Mouse (Mus musculus): ENCODE data around the gene Slc25a47. TPM values are rescaled to one million over a fixed set of nuclear protein-coding genes. Genes with fewer than 3 reads are reported as not detected.

The Slc25a47 gene
- polyA plus RNA-seq, 1 experiment, result 26.1 TPM

DNA sequence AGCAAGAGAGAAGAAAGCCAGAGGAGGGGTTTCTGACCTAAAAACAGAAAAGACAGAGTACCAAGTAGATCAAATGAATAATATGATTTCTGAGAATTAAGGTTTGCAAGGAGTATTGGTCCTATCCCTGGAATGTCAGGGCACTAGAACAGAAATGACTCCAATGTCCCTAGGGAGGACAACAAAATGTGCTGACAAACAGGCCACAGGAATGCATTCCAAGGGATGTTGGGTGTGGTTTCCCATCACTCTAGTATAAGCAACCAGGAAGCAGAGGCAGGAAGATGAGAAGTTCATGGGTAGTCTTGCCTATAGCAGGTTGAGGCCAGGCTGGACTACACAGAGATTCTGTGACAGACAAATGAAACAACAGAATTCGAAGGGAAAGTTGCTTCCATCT is 50.1 kb downstream of the Slc25a47 start:
- Histone ChIP-seq H3K4me3 (ENCODE audit: control insufficient read depth, insufficient read depth, low read length) (no peak overlapping the region), H3K4me1 (replicated peaks; ENCODE audit: control insufficient read depth, insufficient read depth, low read length) (no peaks in the 10 kb centered on the region), H3K36me3 (ENCODE audit: control insufficient read depth, insufficient read depth, low read length) (peaks cover 16% of the 10 kb centered on the region), H3K27ac (ENCODE audit: control insufficient read depth, insufficient read depth, low read length) (no peak overlapping the region), H3K27me3 (ENCODE audit: control insufficient read depth, insufficient read depth, low read length) (no peaks in the 10 kb centered on the region)
- DNase-seq, result no peak
- 97% methylated on average over 1 of the region's 1 CpGs for WGBS
- TF ChIP-seq CTCF (IDR thresholded peaks at IDR 0.05; ENCODE audit: borderline replicate concordance, control insufficient read depth, extremely low read depth, insufficient read depth, low read length, poor library complexity), result no peak
- TF ChIP-seq POLR2A (IDR thresholded peaks at IDR 0.05; ENCODE audit: control insufficient read depth, extremely low read depth, insufficient read depth, low read length, poor library complexity), result no peak

DNA sequence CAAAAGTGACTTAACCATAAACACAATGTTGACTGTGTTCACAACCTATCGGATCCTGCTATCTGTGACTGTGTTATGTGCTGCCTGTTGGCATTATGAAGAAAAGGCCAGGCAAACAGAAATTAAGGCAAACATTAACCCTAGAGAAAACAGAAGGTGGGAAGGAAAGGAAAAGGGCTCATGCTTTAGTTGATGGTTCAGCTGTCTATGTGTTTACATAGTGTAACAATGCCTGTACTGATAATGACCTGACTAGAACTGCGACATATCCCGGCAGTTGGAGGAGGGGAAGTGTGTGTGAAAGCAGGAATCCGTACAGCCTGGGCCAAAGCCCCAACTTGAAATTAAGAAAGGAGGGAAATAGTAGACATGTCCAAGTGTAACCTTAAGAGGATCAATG is 51.2 kb downstream of the Slc25a47 start:
- no peak overlapping the region for H3K4me3 ChIP-seq (ENCODE audit: control insufficient read depth, insufficient read depth, low read length)
- peaks cover 16% of the 10 kb centered on the region for H3K36me3 ChIP-seq (ENCODE audit: control insufficient read depth, insufficient read depth, low read length)
- 94% methylated on average over 4 of the region's 4 CpGs for WGBS
- H3K27me3 ChIP-seq (ENCODE audit: control insufficient read depth, insufficient read depth, low read length), result no peaks in the 10 kb centered on the region
- TF ChIP-seq POLR2A (IDR thresholded peaks at IDR 0.05; ENCODE audit: control insufficient read depth, extremely low read depth, insufficient read depth, low read length, poor library complexity), result no peak
- no peak for TF ChIP-seq CTCF (IDR thresholded peaks at IDR 0.05; ENCODE audit: borderline replicate concordance, control insufficient read depth, extremely low read depth, insufficient read depth, low read length, poor library complexity)
- no peaks in the 10 kb centered on the region for H3K4me1 ChIP-seq (replicated peaks; ENCODE audit: control insufficient read depth, insufficient read depth, low read length)
- no peak overlapping the region for H3K27ac ChIP-seq (ENCODE audit: control insufficient read depth, insufficient read depth, low read length)
- no peak for DNase-seq

DNA sequence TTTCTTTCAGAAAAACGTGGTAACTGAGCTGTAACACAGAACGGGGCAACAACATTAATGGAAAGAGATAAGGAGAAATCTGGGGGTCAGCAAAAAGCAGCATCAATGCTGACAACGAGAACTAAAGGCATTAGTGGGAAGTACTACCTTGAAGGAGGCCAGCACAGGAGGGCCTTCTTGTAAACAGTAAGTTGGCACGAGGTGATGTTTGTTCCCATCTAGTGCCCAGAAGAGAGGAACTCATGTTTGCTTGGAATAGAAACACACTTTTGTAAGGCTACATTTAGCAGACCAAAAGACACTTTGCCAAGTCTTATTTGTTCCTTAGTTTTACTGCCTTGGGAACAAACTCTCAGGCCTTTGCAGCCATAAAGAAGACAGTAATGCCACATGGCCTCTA is 52.8 kb downstream of the Slc25a47 start:
- Histone ChIP-seq H3K36me3 (ENCODE audit: control insufficient read depth, insufficient read depth, low read length) (peaks cover 16% of the 10 kb centered on the region), H3K4me3 (ENCODE audit: control insufficient read depth, insufficient read depth, low read length) (no peak overlapping the region), H3K27me3 (ENCODE audit: control insufficient read depth, insufficient read depth, low read length) (no peaks in the 10 kb centered on the region), H3K4me1 (replicated peaks; ENCODE audit: control insufficient read depth, insufficient read depth, low read length) (peaks cover 7% of the 10 kb centered on the region), H3K27ac (ENCODE audit: control insufficient read depth, insufficient read depth, low read length) (no peak overlapping the region)
- no peak for TF ChIP-seq CTCF (IDR thresholded peaks at IDR 0.05; ENCODE audit: borderline replicate concordance, control insufficient read depth, extremely low read depth, insufficient read depth, low read length, poor library complexity)
- 71% methylated on average over 4 of the region's 4 CpGs for WGBS
- DNase-seq, result no peak

GRCm38 (mm10) chr12:108892989-108893714 is 57.3 kb downstream of the Slc25a47 start, which contains the start of gene Wdr25:
Gene Wdr25 (plus strand): TSS chr12:108893631.
- 16% methylated on average over 12 of the region's 12 CpGs for WGBS
- Histone ChIP-seq H3K4me3 (ENCODE audit: control insufficient read depth, insufficient read depth, low read length) (peak within 1 kb of the TSS; percentile 66), H3K27me3 (ENCODE audit: control insufficient read depth, insufficient read depth, low read length) (no peaks in the 10 kb centered on the region), H3K4me1 (replicated peaks; ENCODE audit: control insufficient read depth, insufficient read depth, low read length) (peaks cover 11% of the 10 kb centered on the region), H3K27ac (ENCODE audit: control insufficient read depth, insufficient read depth, low read length) (peak within 1 kb of the TSS; percentile 6; the same call in 1 of the 2 replicates), H3K36me3 (ENCODE audit: control insufficient read depth, insufficient read depth, low read length) (peaks cover 3% of the 10 kb centered on the region; the same call in 1 of the 2 replicates)
- TF ChIP-seq CTCF (IDR thresholded peaks at IDR 0.05; ENCODE audit: borderline replicate concordance, control insufficient read depth, extremely low read depth, insufficient read depth, low read length, poor library complexity) (no peak), POLR2A (IDR thresholded peaks at IDR 0.05; ENCODE audit: control insufficient read depth, extremely low read depth, insufficient read depth, low read length, poor library complexity) (no peak)
- no peak for DNase-seq

GRCm38 (mm10) chr12:108893715-108894431 is 58.0 kb downstream of the Slc25a47 start, which contains the start of gene Wars:
Gene Wars (minus strand): TSS chr12:108894174.
- H3K27me3 ChIP-seq (ENCODE audit: control insufficient read depth, insufficient read depth, low read length), result no peaks in the 10 kb centered on the region
- peaks cover 11% of the 10 kb centered on the region for H3K4me1 ChIP-seq (replicated peaks; ENCODE audit: control insufficient read depth, insufficient read depth, low read length)
- peak within 1 kb of the TSS; percentile 6; the same call in 1 of the 2 replicates for H3K27ac ChIP-seq (ENCODE audit: control insufficient read depth, insufficient read depth, low read length)
- WGBS, result under 1% methylated on average over 58 of the region's 58 CpGs
- peak; percentile 40; the same call in 1 of the 2 replicates for TF ChIP-seq CTCF (IDR thresholded peaks at IDR 0.05; ENCODE audit: borderline replicate concordance, control insufficient read depth, extremely low read depth, insufficient read depth, low read length, poor library complexity)
- TF ChIP-seq POLR2A (IDR thresholded peaks at IDR 0.05; ENCODE audit: control insufficient read depth, extremely low read depth, insufficient read depth, low read length, poor library complexity), result peak; percentile 57; the same call in 1 of the 2 replicates
- H3K4me3 ChIP-seq (ENCODE audit: control insufficient read depth, insufficient read depth, low read length), result peak within 1 kb of the TSS; percentile 66
- no peaks in the 10 kb centered on the region for H3K36me3 ChIP-seq (ENCODE audit: control insufficient read depth, insufficient read depth, low read length)
- peak; percentile 90 for DNase-seq

DNA sequence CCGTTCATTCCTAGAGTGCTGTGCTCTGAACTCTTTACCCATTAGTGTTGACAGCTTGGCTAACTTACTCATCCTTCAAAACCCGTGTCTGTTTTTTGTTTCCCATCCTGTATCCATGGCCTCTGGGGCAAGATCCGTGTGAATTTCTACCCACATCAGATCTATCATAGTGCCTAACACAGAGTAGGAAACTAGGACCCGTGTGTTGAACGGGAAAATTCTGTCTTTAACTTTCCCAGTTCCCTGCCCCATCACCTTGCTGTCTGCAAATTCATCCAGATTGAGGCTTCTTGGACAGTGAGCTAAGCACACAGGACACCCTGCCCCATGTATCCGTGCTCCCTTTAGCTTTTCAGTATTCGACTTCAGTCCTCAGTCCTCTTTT is 58.6 kb downstream of the Slc25a47 start:
- Histone ChIP-seq H3K4me3 (ENCODE audit: control insufficient read depth, insufficient read depth, low read length) (peak overlapping the region; percentile 66), H3K27me3 (ENCODE audit: control insufficient read depth, insufficient read depth, low read length) (no peaks in the 10 kb centered on the region), H3K4me1 (replicated peaks; ENCODE audit: control insufficient read depth, insufficient read depth, low read length) (peaks cover 11% of the 10 kb centered on the region), H3K27ac (ENCODE audit: control insufficient read depth, insufficient read depth, low read length) (no peak overlapping the region), H3K36me3 (ENCODE audit: control insufficient read depth, insufficient read depth, low read length) (no peaks in the 10 kb centered on the region)
- TF ChIP-seq CTCF (IDR thresholded peaks at IDR 0.05; ENCODE audit: borderline replicate concordance, control insufficient read depth, extremely low read depth, insufficient read depth, low read length, poor library complexity) (no peak), POLR2A (IDR thresholded peaks at IDR 0.05; ENCODE audit: control insufficient read depth, extremely low read depth, insufficient read depth, low read length, poor library complexity) (no peak)
- DNase-seq, result no peak
- WGBS, result 5% methylated on average over 7 of the region's 7 CpGs

All from thymus, adult 2 months (tissue).